Mouse (Mus musculus) heart, embryonic 13.5 days (tissue): ENCODE results near the gene Pcdh10. TPM values are rescaled to one million over a fixed set of nuclear protein-coding genes. Genes with fewer than 3 reads are reported as not detected.

ENCODE experiments used
- ATAC-seq: fragments of 200-750 bp; cut with Nextera tagmentation; 2 replicates; pipeline ENCODE4 v1.8.0; 2017; ENCODE audit warnings: moderate TSS enrichment; ENCODE audit not compliant: insufficient number of reproducible peaks, low FRiP score, low TSS enrichment; ENCODE audit errors: extremely low read depth
- H3K27ac ChIP-seq: fragments of 300-500 bp; sonication (generic); replicated peaks from 2 replicates; pipeline ENCODE4 v1.5.1; 2015; ENCODE audit warnings: moderate library complexity, mild to moderate bottlenecking, inconsistent platforms
- H3K27me3 ChIP-seq: fragments of 300-500 bp; sonication (generic); replicated peaks from 2 replicates; pipeline ENCODE4 v1.6.1; 2015; ENCODE audit warnings: mild to moderate bottlenecking, inconsistent platforms
- H3K36me3 ChIP-seq: fragments of 300-500 bp; sonication (generic); 2 replicates; pipeline ENCODE4 v1.6.1; 2015; ENCODE audit warnings: mild to moderate bottlenecking, inconsistent platforms
- H3K4me1 ChIP-seq: fragments of 300-500 bp; sonication (generic); 2 replicates; pipeline ENCODE4 v1.6.1; 2015; ENCODE audit warnings: inconsistent platforms
- H3K4me2 ChIP-seq: fragments of 300-500 bp; sonication (generic); 2 replicates; pipeline ENCODE4 v1.6.1; 2015; ENCODE audit warnings: inconsistent platforms, mild to moderate bottlenecking, moderate library complexity
- H3K4me3 ChIP-seq: fragments of 300-500 bp; sonication (generic); 2 replicates; pipeline ENCODE4 v1.5.1; 2015; ENCODE audit warnings: moderate library complexity, mild to moderate bottlenecking, inconsistent platforms
- H3K9ac ChIP-seq: fragments of 300-500 bp; sonication (generic); 2 replicates; pipeline ENCODE4 v1.6.1; 2015; ENCODE audit warnings: inconsistent platforms, mild to moderate bottlenecking, moderate library complexity
- H3K9me3 ChIP-seq: fragments of 300-500 bp; sonication (generic); 2 replicates; pipeline ENCODE4 v1.6.1; 2016; ENCODE audit warnings: inconsistent platforms
- WGBS: fragments of 180-500 bp; shearing (Covaris S2); methylation state at CpG from one replicate; pipeline ENCODE4 v1.1.7; 2015; ENCODE audit warnings: mixed read lengths; 5-methylcytosine and 5-hydroxymethylcytosine counted together
- polyA plus RNA-seq: library from polyadenylated mRNA; unstranded; fragments of >200 nt; fragmentation: Nextera tagmentation; extraction: Ambion mirVana; gene quantifications from 2 replicates; pipeline ENCODE4 v1.2.1, GENCODE M21; 2015

The Pcdh10 gene
- polyA plus RNA-seq: 0.11 and 0.19 TPM in 2 replicates

DNA sequence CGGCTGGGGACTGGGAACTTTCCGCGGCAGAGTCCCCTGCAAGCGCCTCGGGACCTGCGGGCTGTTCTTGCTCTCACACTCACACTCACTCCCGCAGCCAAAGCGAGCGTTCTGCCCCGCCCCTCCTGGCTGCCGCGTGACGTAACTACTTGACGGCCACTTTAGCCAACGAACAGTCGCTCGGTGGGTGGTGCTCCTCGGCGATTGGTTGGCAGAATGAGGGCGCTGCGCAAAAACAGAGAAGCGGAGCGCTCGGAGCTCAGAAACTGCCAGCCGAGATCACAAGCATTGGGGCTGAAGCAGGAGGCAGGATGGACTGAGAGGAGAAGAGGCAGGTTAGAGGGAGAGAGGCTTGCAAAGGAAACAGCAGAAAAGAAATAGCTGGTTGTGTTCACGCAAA is at the start of gene Pcdh10:
TSS of gene Pcdh10 (plus strand) at position 254 of the 400 bp plus-strand sequence.
- H3K4me1 ChIP-seq: peaks cover 40% of the 10 kb centered on the region
- peak within 1 kb of the TSS; percentile 69 for H3K4me3 ChIP-seq
- no peak within 1 kb of the TSS for H3K27ac ChIP-seq
- peak within 1 kb of the TSS; percentile 100 for H3K4me2 ChIP-seq
- H3K9me3 ChIP-seq: no peaks in the 10 kb centered on the region
- no peaks in the 10 kb centered on the region for H3K36me3 ChIP-seq
- under 1% methylated on average over 26 of the region's 26 CpGs for WGBS
- peak; percentile 55; the same call in 1 of the 2 replicates for ATAC-seq
- H3K9ac ChIP-seq: peak within 1 kb of the TSS; percentile 77
- H3K27me3 ChIP-seq: peaks cover 63% of the 10 kb centered on the region

DNA sequence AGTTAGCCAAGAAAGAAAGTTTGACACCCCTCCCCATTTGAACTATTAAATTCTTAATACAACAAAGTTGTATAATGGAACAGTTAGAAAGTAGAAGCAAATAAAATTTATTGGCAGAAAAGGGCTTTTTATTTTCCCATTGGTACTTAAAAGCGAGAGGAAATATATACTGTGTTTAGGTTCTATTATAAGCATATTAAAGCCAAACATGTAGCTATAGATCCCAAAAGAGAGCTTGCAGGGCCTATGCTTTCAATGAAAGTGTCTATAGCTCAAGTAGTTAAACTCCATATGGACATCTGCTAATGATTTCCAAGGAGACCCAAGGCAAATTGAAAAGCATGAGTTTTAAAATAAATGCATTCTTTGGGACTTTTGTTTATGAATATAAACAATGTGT is 22.3 kb upstream of the Pcdh10 start:
- ATAC-seq: no peak
- Histone ChIP-seq H3K4me1 (no peaks in the 10 kb centered on the region), H3K9ac (no peak overlapping the region), H3K36me3 (no peaks in the 10 kb centered on the region), H3K4me3 (no peak overlapping the region), H3K4me2 (no peak overlapping the region), H3K27me3 (no peaks in the 10 kb centered on the region), H3K9me3 (no peaks in the 10 kb centered on the region), H3K27ac (no peak overlapping the region)
- WGBS: 72% methylated on average over 1 of the region's 1 CpGs

DNA sequence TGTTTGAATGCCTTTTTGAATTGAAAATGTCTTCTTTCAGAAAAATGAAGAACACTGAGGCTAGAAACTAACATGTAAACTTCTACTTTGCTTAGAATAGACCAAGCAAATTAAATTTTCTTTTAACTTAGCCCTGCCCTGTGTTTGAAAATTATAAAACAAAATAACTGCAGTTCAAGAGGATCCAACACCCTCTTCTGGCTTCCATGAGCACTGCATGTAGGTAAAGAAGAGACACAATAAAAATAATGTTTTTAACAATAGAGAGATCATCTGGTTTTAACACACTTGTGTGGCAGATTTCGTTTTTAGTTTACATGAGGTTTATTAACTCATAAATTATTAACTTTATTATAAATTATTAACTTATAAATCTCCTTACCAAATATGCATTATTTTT is 9.2 kb upstream of the Pcdh10 start:
- Histone ChIP-seq H3K9ac (no peak overlapping the region), H3K4me3 (no peak overlapping the region), H3K4me2 (no peak overlapping the region), H3K4me1 (no peaks in the 10 kb centered on the region), H3K9me3 (no peaks in the 10 kb centered on the region), H3K36me3 (no peaks in the 10 kb centered on the region), H3K27ac (no peak overlapping the region), H3K27me3 (no peaks in the 10 kb centered on the region)
- WGBS: 44% methylated on average over 1 of the region's 1 CpGs
- ATAC-seq: no peak

DNA sequence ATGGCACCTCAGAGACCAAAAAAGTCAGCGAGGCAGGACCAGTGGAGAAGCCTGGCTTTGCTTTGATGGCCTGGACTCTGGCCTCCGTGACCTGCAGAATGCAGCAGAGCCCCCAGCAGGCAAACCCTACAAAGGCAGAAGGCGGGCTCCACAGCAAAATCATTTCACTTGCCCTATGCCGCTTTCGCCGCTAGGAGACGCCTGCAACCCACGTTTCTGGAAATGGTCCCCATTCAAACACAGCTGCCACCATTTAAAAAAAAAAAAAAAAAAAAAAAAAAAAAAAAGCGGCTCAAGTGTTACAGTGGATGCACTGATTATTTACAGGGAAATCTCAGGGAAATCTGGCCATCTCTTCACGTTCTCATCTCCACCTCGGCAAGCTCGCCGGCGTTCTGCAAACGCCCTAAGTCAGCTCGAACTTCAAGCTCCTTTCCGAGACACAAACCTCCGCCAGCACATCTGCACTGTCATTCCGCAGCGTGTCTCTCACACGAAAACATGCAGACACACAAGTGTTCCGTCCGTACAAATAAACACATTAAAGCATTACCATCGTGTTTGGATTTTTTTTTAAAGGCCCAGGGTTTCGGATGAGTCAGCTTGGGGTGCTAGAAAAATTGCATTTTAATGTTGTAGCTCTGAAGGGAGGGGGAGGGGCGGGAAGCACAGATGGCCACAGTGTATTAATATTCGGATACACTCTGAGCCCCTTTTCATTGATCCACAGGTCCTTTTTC is 2.3 kb upstream of the Pcdh10 start:
- peak overlapping the region; percentile 100 for H3K4me2 ChIP-seq
- H3K27ac ChIP-seq: no peak overlapping the region
- H3K4me1 ChIP-seq: peaks cover 30% of the 10 kb centered on the region
- no peak for ATAC-seq
- under 1% methylated on average over 27 of the region's 27 CpGs for WGBS
- no peaks in the 10 kb centered on the region for H3K9me3 ChIP-seq
- H3K27me3 ChIP-seq: peaks cover 43% of the 10 kb centered on the region
- H3K9ac ChIP-seq: peak overlapping the region; percentile 77
- H3K36me3 ChIP-seq: no peaks in the 10 kb centered on the region
- peak overlapping the region; percentile 69 for H3K4me3 ChIP-seq

DNA sequence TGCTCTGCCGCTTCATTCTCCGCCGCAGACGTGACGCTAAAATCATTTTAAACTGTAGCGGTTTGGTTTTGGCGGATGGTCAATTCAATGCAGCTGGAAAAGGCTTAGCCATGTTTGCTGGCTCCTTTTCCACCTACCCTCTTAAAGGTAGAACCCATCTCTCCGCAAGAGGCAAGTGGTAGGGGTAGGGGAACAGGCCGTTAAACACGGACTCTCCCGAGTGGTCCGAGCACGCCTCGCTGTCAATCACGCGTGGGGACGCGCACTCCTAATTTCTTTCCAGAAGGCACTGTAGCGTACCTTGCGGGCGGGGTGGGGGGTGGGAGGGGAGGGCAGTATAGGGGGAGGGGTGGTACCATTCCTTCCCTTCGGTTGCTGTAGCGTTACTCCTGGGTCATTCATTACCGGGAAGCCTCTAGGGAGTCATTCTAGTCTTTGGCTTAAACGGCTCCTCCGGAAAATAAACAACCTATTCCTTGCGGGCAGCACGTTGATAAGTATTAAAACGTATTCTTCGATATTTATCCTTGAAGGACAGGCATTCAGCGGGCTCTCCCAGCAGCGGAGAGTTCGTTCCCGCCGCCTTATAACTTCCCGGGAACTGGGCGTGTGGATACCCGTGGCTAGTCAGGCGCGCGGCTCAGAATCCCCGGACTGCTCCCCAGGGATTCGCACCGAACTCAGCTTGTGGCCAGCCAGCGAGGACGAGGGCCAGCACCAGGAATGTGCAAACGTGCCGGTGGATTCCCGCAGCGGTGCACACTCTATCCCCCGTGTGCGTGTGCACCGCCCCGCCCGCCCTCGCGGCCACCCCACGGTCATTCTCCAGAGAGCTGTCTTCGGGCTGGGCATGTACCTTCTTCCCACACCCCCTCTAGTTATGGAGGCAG is 1.5 kb upstream of the Pcdh10 start:
- Histone ChIP-seq H3K27me3 (peaks cover 51% of the 10 kb centered on the region), H3K4me2 (peak overlapping the region; percentile 100), H3K36me3 (no peaks in the 10 kb centered on the region), H3K9me3 (no peaks in the 10 kb centered on the region), H3K27ac (no peak overlapping the region), H3K9ac (peak overlapping the region; percentile 77), H3K4me1 (peaks cover 38% of the 10 kb centered on the region), H3K4me3 (peak overlapping the region; percentile 69)
- no peak for ATAC-seq
- WGBS: under 1% methylated on average over 59 of the region's 59 CpGs

DNA sequence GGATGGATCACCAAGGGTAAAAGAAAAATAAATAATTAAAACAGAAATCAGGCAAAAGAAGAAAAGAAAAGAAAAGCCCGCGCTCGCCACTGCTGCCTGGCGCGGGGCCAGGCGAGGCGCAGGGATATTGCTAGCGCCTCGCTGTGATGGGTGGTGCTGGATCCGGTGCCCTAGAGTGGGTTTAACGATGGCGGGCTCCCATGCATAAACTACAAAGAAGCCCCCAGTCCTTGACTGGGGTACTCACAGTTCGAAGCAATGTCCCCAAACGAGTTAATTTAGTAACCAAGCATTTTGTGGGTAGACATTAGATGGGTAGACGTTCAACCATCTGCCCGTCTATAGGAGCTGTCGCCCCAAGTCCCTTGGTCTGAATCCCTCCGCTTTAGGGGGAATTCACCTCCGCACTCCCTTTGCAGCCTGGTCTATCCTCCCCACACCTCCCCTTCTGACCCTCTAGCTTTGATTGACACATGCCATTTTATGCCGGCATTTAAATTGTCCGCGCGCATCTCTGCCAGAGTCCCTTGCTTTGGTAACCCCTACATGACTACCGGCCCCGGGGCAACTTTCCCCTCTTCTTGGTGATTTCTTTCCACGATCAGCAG is 703 bp upstream of the Pcdh10 start:
- no peaks in the 10 kb centered on the region for H3K36me3 ChIP-seq
- peak overlapping the region; percentile 100 for H3K4me2 ChIP-seq
- ATAC-seq: no peak
- H3K4me3 ChIP-seq: peak overlapping the region; percentile 69
- no peaks in the 10 kb centered on the region for H3K9me3 ChIP-seq
- H3K27me3 ChIP-seq: peaks cover 58% of the 10 kb centered on the region
- under 1% methylated on average over 26 of the region's 26 CpGs for WGBS
- peaks cover 40% of the 10 kb centered on the region for H3K4me1 ChIP-seq
- H3K27ac ChIP-seq: no peak overlapping the region
- H3K9ac ChIP-seq: peak overlapping the region; percentile 77

DNA sequence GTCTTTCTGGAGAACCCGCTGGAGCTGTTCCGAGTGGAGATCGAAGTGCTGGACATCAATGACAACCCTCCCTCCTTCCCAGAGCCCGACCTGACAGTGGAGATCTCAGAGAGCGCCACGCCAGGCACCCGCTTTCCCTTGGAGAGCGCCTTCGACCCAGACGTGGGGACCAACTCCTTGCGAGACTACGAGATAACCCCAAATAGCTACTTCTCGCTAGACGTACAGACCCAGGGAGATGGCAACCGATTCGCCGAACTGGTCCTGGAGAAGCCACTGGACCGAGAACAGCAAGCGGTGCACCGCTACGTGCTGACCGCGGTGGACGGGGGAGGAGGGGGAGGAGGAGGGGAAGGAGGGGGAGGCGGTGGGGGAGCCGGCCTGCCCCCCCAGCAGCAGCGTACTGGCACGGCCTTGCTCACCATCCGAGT is 1.4 kb downstream of the Pcdh10 start:
- Histone ChIP-seq H3K4me1 (peaks cover 40% of the 10 kb centered on the region), H3K4me2 (peak overlapping the region; percentile 100), H3K27me3 (peaks cover 61% of the 10 kb centered on the region), H3K36me3 (no peaks in the 10 kb centered on the region), H3K9me3 (no peaks in the 10 kb centered on the region), H3K9ac (peak overlapping the region; percentile 65), H3K4me3 (peak overlapping the region; percentile 69), H3K27ac (no peak overlapping the region)
- ATAC-seq: no peak
- WGBS: under 1% methylated on average over 27 of the region's 29 CpGs

DNA sequence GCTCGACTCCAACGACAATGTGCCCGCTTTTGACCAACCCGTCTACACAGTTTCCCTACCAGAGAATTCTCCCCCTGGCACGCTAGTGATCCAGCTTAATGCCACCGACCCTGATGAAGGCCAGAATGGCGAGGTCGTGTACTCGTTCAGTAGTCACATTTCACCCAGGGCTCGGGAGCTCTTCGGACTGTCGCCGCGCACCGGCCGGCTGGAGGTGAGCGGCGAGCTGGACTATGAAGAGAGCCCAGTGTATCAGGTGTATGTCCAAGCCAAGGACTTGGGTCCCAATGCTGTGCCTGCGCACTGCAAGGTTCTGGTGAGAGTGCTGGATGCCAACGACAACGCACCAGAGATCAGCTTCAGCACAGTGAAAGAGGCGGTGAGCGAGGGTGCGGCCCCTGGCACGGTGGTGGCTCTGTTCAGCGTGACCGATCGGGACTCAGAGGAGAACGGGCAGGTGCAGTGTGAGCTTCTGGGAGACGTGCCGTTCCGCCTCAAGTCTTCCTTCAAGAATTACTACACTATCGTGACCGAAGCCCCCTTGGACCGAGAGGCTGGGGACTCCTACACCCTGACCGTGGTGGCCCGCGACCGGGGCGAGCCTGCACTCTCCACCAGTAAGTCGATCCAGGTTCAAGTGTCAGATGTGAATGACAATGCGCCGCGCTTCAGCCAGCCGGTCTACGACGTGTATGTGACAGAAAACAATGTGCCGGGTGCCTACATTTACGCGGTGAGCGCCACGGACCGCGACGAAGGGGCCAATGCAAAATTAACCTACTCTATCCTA is 2.0 kb downstream of the Pcdh10 start:
- Histone ChIP-seq H3K9ac (peak overlapping the region; percentile 65), H3K27ac (no peak overlapping the region), H3K27me3 (peaks cover 55% of the 10 kb centered on the region)

DNA sequence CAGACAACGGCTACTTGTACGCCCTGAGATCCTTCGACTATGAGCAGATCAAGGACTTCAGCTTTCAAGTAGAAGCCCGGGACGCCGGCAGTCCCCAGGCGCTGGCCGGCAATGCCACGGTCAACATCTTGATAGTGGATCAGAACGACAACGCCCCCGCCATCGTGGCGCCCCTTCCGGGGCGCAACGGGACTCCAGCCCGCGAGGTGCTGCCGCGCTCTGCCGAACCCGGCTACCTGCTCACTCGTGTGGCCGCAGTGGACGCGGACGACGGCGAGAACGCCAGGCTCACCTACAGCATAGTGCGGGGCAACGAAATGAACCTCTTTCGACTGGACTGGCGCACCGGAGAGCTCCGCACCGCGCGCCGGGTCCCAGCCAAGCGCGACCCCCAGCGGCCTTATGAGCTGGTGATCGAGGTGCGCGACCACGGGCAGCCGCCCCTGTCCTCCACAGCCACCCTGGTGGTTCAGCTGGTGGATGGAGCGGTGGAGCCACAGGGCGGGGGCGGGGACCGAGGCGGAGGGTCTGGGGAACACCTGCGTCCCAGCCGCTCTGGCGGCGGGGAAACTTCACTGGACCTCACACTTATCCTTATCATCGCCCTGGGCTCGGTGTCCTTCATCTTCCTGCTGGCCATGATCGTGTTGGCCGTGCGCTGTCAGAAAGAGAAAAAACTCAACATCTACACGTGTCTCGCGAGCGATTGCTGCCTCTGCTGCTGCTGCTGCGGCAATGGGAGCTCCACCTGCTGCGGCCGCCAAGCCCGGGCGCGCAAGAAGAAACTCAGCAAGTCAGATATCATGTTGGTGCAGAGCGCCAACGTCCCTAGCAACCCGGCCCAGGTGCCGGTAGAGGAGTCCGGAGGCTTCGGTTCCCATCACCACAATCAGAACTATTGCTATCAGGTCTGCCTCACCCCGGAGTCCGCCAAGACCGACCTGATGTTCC is 2.9 kb downstream of the Pcdh10 start:
- peak overlapping the region; percentile 69 for H3K4me3 ChIP-seq
- H3K27me3 ChIP-seq: peaks cover 51% of the 10 kb centered on the region
- under 1% methylated on average over 82 of the region's 82 CpGs for WGBS
- peak overlapping the region; percentile 54; the same call in 1 of the 2 replicates for H3K9ac ChIP-seq
- no peak for ATAC-seq
- H3K4me2 ChIP-seq: peak overlapping the region; percentile 100
- H3K4me1 ChIP-seq: peaks cover 40% of the 10 kb centered on the region
- no peaks in the 10 kb centered on the region for H3K9me3 ChIP-seq
- H3K36me3 ChIP-seq: no peaks in the 10 kb centered on the region
- H3K27ac ChIP-seq: no peak overlapping the region

More for the DNA sequence above, 2.0 kb downstream of the Pcdh10 start:
- H3K4me3 ChIP-seq: peak overlapping the region; percentile 69
- 1% methylated on average over 55 of the region's 55 CpGs for WGBS
- peaks cover 40% of the 10 kb centered on the region for H3K4me1 ChIP-seq
- no peak for ATAC-seq
- H3K9me3 ChIP-seq: no peaks in the 10 kb centered on the region
- H3K36me3 ChIP-seq: no peaks in the 10 kb centered on the region
- H3K4me2 ChIP-seq: peak overlapping the region; percentile 100
